Mouse (Mus musculus): ENCODE results near the gene Sbpl. TPM values are rescaled to one million over a fixed set of nuclear protein-coding genes. Genes with fewer than 3 reads are reported as not detected.
"Not testable (repeated sequence)": the region's sequence is repeated elsewhere in the genome, so short reads cannot be mapped to it uniquely, and the experiment has no call there.

Sbpl gene
- polyA plus RNA-seq, 1 experiment, result not detected

DNA sequence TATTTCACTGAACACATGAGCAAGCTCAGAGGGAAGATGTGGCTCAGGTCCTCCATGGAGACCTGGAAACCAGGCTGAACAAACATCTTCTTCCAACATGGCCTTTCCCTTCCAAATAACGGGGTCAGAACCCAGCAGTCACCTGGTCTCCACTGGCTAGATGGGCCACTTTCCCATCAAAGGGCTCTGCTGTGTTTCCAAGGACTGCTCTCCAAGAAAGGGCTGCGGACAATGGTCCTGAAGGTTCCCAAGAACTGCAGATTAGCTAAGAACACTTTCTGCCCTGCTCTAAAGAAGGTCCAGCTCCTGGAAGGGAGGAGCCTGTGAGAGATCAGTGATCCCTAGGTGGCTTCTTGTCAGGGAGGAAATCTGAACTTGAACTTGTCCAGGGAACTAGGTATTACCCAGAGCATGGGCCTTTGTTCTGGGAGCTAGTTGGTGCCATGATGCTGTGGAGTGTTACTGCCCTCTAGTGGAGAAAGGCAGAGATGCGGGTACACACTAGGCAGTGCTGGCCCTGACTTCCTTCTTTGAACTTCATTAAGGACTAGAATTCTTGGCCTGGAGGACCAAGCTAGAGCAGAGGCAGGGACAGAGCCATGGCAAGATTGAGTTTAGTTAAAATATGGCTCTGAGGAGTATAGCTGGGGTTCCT, 5.1 kb upstream of the Sbpl start:
- no peaks in the 10 kb centered on the region for H3K36me3 ChIP-seq (ENCODE audit: control insufficient read depth, insufficient read depth, low read length)
- H3K27ac ChIP-seq (ENCODE audit: control insufficient read depth, insufficient read depth, low read depth, low read length), result no peak overlapping the region
- peak; percentile 89; the same call in 1 of the 2 replicates for TF ChIP-seq CTCF (IDR thresholded peaks at IDR 0.05; ENCODE audit: control insufficient read depth, insufficient read depth, insufficient replicate concordance, low read depth, low read length)
- no peak for TF ChIP-seq POLR2A (IDR thresholded peaks at IDR 0.05; ENCODE audit: control insufficient read depth, low read depth, low read length)
- no peaks in the 10 kb centered on the region for H3K27me3 ChIP-seq (ENCODE audit: control insufficient read depth, insufficient read depth, low read length)
- H3K4me3 ChIP-seq (ENCODE audit: control insufficient read depth, low read depth, low read length), result no peak overlapping the region
- H3K4me1 ChIP-seq (ENCODE audit: control insufficient read depth, insufficient read depth, low read length), result no peaks in the 10 kb centered on the region

- not testable (repeated sequence) for H3K4me1 ChIP-seq (ENCODE audit: control insufficient read depth, insufficient read depth, low read length); H3K36me3 ChIP-seq (ENCODE audit: control insufficient read depth, insufficient read depth, low read length)
These were observed 4.2 kb downstream of the Sbpl start for GRCm38 (mm10) chr17:23950828-23951227.

GRCm38 (mm10) chr17:23949068-23949467, 6.0 kb downstream of the Sbpl start:
- TF ChIP-seq CTCF (IDR thresholded peaks at IDR 0.05; ENCODE audit: control insufficient read depth, insufficient read depth, insufficient replicate concordance, low read depth, low read length) (no peak), POLR2A (IDR thresholded peaks at IDR 0.05; ENCODE audit: control insufficient read depth, low read depth, low read length) (no peak)
- Histone ChIP-seq H3K4me3 (ENCODE audit: control insufficient read depth, low read depth, low read length) (no peak overlapping the region), H3K36me3 (ENCODE audit: control insufficient read depth, insufficient read depth, low read length) (no peaks in the 10 kb centered on the region), H3K27ac (ENCODE audit: control insufficient read depth, insufficient read depth, low read depth, low read length) (no peak overlapping the region), H3K27me3 (ENCODE audit: control insufficient read depth, insufficient read depth, low read length) (no peaks in the 10 kb centered on the region), H3K4me1 (ENCODE audit: control insufficient read depth, insufficient read depth, low read length) (no peaks in the 10 kb centered on the region)

More at GRCm38 (mm10) chr17:23950828-23951227, 4.2 kb downstream of the Sbpl start:
- H3K27ac ChIP-seq (ENCODE audit: control insufficient read depth, insufficient read depth, low read depth, low read length); H3K4me3 ChIP-seq (ENCODE audit: control insufficient read depth, low read depth, low read length); H3K27me3 ChIP-seq (ENCODE audit: control insufficient read depth, insufficient read depth, low read length): not testable (repeated sequence)

- not testable (repeated sequence) for H3K4me1 ChIP-seq (ENCODE audit: control insufficient read depth, insufficient read depth, low read length); H3K36me3 ChIP-seq (ENCODE audit: control insufficient read depth, insufficient read depth, low read length); H3K27me3 ChIP-seq (ENCODE audit: control insufficient read depth, insufficient read depth, low read length); H3K27ac ChIP-seq (ENCODE audit: control insufficient read depth, insufficient read depth, low read depth, low read length); H3K4me3 ChIP-seq (ENCODE audit: control insufficient read depth, low read depth, low read length)
These were observed 7.6 kb downstream of the Sbpl start for GRCm38 (mm10) chr17:23947486-23947885.

- Histone ChIP-seq H3K36me3 (ENCODE audit: control insufficient read depth, insufficient read depth, low read length) (no peaks in the 10 kb centered on the region), H3K27ac (ENCODE audit: control insufficient read depth, insufficient read depth, low read depth, low read length) (no peak within 1 kb of the TSS), H3K4me3 (ENCODE audit: control insufficient read depth, low read depth, low read length) (no peak within 1 kb of the TSS), H3K4me1 (ENCODE audit: control insufficient read depth, insufficient read depth, low read length) (no peaks in the 10 kb centered on the region), H3K27me3 (ENCODE audit: control insufficient read depth, insufficient read depth, low read length) (no peaks in the 10 kb centered on the region)
- TF ChIP-seq POLR2A (IDR thresholded peaks at IDR 0.05; ENCODE audit: control insufficient read depth, low read depth, low read length), result no peak
- no peak for TF ChIP-seq CTCF (IDR thresholded peaks at IDR 0.05; ENCODE audit: control insufficient read depth, insufficient read depth, insufficient replicate concordance, low read depth, low read length)
These were observed 13.7 kb downstream of the Sbpl start, which contains the start of gene Sbp for GRCm38 (mm10) chr17:23941372-23941771. TSS of gene Sbp (plus strand) at chr17:23941672.

GRCm38 (mm10) chr17:23931157-23931556, 23.9 kb downstream of the Sbpl start:
- TF ChIP-seq POLR2A (IDR thresholded peaks at IDR 0.05; ENCODE audit: control insufficient read depth, low read depth, low read length) (no peak), CTCF (IDR thresholded peaks at IDR 0.05; ENCODE audit: control insufficient read depth, insufficient read depth, insufficient replicate concordance, low read depth, low read length) (no peak)
- Histone ChIP-seq H3K27me3 (ENCODE audit: control insufficient read depth, insufficient read depth, low read length) (no peaks in the 10 kb centered on the region), H3K4me1 (ENCODE audit: control insufficient read depth, insufficient read depth, low read length) (0 out of 2 replicates have a peak, but pooled peaks cover 2% of the 10 kb centered on the region)

GRCm38 (mm10) chr17:23925090-23925493, 30.0 kb downstream of the Sbpl start:
- H3K27ac ChIP-seq (ENCODE audit: control insufficient read depth, insufficient read depth, low read depth, low read length), result peak overlapping the region; percentile 25; the same call in 1 of the 2 replicates
- peak overlapping the region; percentile 86 for H3K4me3 ChIP-seq (ENCODE audit: control insufficient read depth, low read depth, low read length)
- H3K27me3 ChIP-seq (ENCODE audit: control insufficient read depth, insufficient read depth, low read length), result no peaks in the 10 kb centered on the region
- H3K4me1 ChIP-seq (ENCODE audit: control insufficient read depth, insufficient read depth, low read length), result peaks cover 9% of the 10 kb centered on the region
- no peaks in the 10 kb centered on the region for H3K36me3 ChIP-seq (ENCODE audit: control insufficient read depth, insufficient read depth, low read length)
- TF ChIP-seq CTCF (IDR thresholded peaks at IDR 0.05; ENCODE audit: control insufficient read depth, insufficient read depth, insufficient replicate concordance, low read depth, low read length) (no peak), POLR2A (IDR thresholded peaks at IDR 0.05; ENCODE audit: control insufficient read depth, low read depth, low read length) (no peak)

More at GRCm38 (mm10) chr17:23931157-23931556, 23.9 kb downstream of the Sbpl start:
- Histone ChIP-seq H3K4me3 (ENCODE audit: control insufficient read depth, low read depth, low read length) (no peak overlapping the region), H3K36me3 (ENCODE audit: control insufficient read depth, insufficient read depth, low read length) (no peaks in the 10 kb centered on the region), H3K27ac (ENCODE audit: control insufficient read depth, insufficient read depth, low read depth, low read length) (no peak overlapping the region)

GRCm38 (mm10) chr17:23924531-23925007, 30.5 kb downstream of the Sbpl start:
- peak overlapping the region; percentile 86 for H3K4me3 ChIP-seq (ENCODE audit: control insufficient read depth, low read depth, low read length)
- H3K27ac ChIP-seq (ENCODE audit: control insufficient read depth, insufficient read depth, low read depth, low read length), result no peak overlapping the region
- TF ChIP-seq CTCF (IDR thresholded peaks at IDR 0.05; ENCODE audit: control insufficient read depth, insufficient read depth, insufficient replicate concordance, low read depth, low read length) (no peak), POLR2A (IDR thresholded peaks at IDR 0.05; ENCODE audit: control insufficient read depth, low read depth, low read length) (peak; percentile 47; the same call in 1 of the 2 replicates)

GRCm38 (mm10) chr17:23917158-23917557, 37.9 kb downstream of the Sbpl start, which contains the start of gene Dcpp3:
TSS of gene Dcpp3 (plus strand) at chr17:23917458.
- not testable (repeated sequence) for H3K27me3 ChIP-seq (ENCODE audit: control insufficient read depth, insufficient read depth, low read length); H3K4me1 ChIP-seq (ENCODE audit: control insufficient read depth, insufficient read depth, low read length); H3K4me3 ChIP-seq (ENCODE audit: control insufficient read depth, low read depth, low read length); H3K36me3 ChIP-seq (ENCODE audit: control insufficient read depth, insufficient read depth, low read length); H3K27ac ChIP-seq (ENCODE audit: control insufficient read depth, insufficient read depth, low read depth, low read length)

More at GRCm38 (mm10) chr17:23924531-23925007, 30.5 kb downstream of the Sbpl start:
- Histone ChIP-seq H3K36me3 (ENCODE audit: control insufficient read depth, insufficient read depth, low read length) (no peaks in the 10 kb centered on the region), H3K27me3 (ENCODE audit: control insufficient read depth, insufficient read depth, low read length) (no peaks in the 10 kb centered on the region), H3K4me1 (ENCODE audit: control insufficient read depth, insufficient read depth, low read length) (peaks cover 7% of the 10 kb centered on the region)
